Mouse (Mus musculus) cerebellum, postnatal 14 days (tissue): Measurements from ENCODE around the gene Sbf1.

ENCODE experiments used
- DNase-seq, 2 experiments: peaks; one replicate each; pipeline ENCODE4 v3.0.0; 2021; ENCODE audit warnings: mixed read lengths in 2 of 2

The Sbf1 gene

DNA sequence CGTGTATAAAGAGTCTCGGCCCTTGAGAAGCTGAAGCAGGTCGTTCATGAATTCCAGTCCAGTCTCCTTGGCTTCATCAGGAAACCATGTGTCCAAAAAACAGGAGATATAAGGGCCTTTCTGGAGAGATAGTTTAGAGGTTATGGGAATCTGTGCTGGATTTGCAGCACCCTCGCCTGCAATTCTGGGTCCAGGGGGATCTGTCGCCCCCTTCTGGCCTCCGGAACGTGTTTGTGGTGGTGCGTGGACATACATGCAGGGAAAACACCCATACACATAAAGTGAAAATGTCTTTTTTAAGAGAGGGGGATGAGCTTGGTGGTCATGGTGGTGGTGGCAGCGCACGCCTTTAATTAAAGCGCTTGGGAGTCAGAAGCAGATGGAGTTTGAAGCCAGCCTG lies 1.0 kb upstream of the Sbf1 start:
- DNase-seq: peak; percentile 44 to 51

DNA sequence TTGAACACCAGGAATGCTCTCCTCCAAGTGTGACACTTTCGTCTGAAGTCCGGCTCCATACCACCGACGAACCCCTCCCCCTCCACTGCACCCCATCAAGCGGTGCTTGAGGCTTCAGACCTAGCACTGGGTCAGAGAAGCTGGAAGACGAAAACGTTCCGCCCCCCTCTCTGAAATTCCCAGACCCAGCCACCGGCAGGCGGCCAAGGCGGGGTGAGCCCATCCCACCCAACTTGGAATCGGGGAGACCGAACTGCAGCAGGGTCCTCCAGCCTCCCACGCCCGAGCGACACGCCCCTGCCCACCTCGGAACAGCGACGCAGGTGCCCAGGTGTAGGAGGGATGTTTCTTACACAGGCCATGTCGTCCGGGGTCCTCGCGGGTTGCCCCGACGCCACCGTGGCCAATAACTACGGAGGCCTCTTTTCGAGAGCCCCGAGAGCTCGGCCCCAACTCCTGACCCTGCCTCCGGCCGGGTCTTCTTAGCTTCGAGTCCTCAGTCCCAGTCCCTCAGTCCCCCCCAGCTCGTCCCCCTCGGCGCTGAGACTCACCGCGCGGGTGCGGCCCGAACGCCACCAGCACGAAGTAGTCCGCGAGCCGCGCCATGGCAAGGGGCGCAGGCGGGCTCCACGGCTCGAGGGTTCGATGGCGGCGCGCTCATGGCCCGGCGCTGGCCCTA lies 461 bp downstream of the Sbf1 start:
- DNase-seq: peak; percentile 55 to 68

DNA sequence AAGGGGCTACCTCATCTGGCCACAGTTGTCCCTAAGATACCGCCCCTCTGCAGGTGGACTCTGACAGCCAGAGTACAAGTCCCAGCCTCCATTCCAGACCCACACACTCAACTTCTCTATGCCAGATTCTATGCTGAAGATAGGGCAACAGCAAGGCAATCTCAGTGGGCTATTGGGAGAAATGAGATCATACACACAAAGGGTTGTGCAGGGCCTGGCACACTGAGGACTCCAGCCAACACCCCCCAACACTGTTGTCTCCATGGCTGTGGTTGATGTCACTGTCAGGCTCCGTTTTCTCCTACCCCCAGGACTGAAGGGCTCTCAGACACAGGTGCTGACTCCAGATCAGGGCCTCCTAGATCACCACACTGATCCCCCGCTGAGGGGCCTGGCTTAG lies 1.0 kb downstream of the Sbf1 start:
- DNase-seq: no peak

DNA sequence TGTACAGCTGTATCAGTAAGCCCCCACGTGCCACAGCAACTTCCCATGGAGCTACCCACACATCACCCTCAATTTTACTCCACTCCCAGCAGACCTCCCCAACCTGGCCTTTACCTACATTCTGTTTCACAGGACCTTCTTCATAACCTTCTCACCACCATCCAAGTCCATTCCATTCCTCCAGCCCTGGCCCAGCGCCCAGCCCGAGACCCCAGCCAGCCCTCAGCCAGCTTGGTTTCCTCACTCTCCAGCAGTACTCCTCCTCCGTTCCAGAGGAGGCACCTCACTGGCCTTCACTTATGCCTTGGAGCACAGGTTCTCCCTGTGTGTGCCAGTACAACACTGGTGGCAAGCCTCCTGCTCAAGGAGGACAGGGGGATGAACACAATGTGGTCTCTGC lies 1.8 kb downstream of the Sbf1 start:
- DNase-seq: peak in 1 of 2 experiments; percentile 51

DNA sequence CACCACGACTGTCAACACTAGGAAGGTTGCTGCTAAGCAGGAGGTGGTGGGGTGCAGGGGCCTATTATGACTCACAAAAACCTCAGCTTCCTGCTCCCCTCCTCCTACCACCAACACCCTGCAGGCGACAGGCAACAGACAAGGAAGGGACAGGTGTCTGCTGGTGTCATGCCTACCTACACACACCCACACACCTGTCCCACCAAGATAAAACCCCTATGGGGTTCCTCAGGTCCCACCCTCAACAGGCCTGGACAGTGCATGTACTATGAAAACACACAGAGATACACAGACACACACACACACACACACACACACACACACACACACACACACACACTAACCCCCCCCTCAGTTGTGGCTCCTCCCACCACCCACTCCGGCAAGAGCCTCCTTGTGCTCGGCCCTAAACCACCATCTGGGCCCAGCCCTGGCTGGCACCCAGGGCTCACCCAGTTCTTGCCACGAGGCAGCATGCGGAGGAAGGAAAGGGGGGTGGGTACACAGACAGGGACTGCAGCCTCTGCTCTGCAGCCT lies 5.1 kb downstream of the Sbf1 start:
- DNase-seq: peak; percentile 68 to 72

DNA sequence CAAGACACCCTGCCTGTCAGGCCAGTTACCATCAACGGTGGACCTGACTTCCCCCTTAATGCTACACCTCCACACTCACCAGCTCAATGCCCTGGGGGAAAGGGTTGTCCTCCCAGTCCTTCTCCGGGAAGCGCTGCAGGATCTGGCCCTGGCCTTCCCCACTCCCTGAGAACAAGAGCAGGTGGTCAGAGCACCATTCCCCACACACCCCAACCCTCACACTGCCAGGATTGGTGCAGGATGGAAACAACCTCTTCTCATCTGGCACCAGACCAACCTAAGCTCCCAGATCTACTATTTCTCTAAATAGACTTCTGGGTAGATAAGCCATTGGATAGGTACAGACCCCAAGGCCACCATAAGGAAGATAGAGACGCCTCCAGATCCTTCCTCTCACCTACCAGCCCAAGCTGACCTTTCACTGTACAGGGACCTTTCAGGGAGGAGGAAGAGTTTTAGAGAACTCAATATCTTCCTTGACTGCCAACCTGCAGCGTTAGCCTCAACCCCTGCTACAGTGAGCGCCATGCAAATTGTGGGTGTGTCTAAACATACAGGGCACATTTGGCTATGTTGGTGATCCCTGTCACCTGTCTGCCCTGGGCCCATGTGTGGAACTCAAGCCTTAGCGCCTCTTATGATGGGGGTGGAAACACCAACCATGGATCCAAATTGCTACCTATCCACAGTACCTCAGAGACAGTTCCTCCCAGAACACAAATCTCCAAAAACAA lies 6.5 kb downstream of the Sbf1 start:
- peak in 1 of 2 experiments; percentile 44 for DNase-seq

DNA sequence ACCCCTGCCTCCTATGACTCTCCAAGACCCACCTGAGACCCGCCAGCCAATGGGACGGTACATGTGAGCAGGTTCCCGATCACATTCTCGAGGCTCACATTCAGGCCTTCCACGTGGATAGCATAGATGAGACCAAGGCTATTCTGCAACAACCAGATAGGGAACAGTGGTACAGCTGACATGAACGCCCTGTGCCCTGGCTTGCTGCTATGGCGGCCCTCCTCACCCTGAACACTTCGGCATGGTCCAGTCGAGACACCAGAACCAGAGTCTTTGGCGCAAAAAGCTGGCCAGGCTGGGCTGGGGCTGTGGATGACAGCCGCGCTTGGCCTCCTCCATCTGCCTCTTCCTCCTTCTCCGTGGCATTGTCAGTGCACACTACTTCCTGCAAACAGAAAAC lies 7.7 kb downstream of the Sbf1 start:
- peak in 1 of 2 experiments; percentile 14 for DNase-seq

DNA sequence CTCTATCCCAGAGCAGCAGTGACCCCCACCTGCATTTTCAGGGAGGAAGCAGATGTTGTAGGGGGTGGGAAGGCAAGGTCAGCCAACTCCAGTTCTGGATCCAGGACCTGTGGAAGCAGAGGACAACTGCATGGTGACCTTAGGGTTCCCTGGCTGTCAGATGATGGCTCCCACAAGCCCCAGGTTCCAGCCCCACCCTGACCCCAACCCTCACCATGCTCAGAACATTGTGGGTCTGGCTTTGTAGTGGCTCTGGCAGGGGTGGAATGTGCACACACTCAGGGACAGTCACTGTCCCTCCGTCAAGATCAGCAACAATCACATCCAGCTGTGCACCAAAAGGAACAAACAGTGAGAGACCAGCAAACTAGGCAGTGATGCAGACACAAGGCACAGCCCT lies 9.1 kb downstream of the Sbf1 start:
- DNase-seq: no peak

DNA sequence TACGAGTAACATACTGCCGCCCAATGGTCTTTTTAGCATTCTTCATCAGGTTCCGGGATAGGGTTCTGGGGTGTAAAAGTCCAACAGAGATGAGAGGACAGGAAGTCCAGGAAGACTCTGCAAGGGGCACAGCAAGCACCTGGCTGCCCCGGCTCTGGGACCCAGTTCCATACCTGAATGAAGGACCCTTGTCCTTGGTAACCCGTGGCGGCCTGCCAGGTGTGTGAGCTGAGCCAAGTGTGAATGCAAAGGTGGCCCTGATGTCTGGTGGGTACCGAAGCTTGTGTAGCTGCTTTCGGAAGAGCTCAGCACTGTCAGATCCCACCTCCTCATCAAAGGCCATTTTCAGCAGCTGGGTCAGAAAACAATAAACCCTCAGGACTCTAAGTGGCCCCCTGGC lies 14.5 kb downstream of the Sbf1 start:
- no peak for DNase-seq

DNA sequence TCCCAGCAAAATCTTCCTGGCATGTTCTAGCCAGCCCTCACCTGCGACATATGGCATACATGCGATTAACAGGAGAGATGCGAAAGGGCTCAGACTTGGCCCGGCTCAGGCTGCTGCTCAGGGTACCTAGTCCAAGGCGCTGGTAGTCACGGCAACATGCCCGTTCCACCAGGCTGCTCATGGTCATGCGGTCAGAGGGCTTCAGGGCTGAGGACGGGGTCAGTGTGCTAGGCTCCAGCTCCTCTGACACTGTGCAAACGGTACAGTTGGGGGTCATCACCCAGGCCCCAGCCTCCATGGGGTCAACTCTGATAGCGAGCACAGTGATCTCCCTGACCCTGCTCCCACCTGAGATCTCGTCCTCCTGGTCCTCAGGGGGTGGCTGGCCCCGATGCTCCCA lies 14.9 kb downstream of the Sbf1 start:
- no peak for DNase-seq

DNA sequence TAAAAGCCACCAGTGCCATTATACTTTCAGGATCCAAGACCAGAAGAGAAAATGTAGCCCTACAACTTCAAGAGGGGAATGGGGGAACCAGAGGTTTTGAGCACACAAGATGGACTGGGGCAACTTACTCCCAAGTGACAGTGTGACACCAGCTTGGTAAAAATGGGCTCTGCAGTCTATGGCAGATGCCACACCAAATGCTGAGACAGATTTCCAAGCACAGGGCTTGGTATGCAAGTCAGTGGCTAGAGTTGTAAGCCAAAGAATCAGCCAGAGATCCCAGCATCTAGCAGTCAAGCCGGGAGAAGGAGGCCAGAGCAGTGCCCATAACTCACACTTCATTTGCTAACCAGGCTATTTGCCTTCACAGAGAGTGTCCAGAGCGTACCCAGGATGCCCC lies 17.4 kb downstream of the Sbf1 start:
- no peak for DNase-seq

DNA sequence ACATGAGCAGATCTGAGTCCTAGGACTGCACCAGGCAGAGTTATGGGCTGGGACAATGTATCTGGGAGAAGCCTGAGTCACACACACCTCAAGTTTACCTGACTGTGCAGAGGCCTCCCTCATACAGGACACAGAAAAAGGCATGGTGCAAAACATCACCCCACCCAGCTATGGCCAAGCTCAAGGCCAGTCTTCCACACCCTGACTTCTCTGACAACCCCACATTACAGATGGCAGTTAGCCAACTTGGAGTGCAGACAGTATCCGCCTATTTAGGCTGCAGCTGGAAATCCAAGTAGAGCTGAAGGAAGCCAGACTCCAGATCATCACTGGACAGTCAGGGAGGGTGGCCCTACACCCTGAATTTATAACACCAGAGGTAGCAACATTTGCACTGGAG lies 18.6 kb downstream of the Sbf1 start:
- DNase-seq: no peak

DNA sequence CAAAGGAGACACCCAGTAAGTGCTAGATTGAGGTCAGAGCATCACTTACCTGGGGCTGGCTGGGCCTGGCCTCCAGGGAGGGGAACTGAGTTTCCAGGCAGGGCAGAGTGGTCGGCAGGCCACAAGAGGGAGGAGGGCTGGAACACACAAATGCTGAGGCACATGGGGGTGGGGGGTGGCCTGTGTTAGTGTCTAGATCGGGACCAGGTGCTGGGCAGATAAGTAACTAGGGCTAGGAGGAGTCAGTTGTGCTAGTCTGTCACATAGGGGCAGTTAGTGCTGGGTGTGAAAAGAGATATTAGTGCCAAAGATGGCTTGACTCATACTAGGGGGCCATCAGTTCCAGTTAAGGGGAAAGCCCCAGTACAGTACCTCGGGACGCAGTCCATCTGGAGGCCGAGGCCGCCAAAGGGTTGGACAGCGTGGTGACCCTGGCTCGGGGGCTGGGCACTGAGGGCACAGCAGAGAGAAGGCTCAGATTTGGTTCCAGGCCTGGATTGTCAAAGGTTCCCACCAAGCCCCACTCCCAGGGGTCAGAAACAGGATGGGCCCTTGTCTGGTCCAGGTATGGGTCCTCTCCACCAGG lies 19.4 kb downstream of the Sbf1 start:
- no peak for DNase-seq

DNA sequence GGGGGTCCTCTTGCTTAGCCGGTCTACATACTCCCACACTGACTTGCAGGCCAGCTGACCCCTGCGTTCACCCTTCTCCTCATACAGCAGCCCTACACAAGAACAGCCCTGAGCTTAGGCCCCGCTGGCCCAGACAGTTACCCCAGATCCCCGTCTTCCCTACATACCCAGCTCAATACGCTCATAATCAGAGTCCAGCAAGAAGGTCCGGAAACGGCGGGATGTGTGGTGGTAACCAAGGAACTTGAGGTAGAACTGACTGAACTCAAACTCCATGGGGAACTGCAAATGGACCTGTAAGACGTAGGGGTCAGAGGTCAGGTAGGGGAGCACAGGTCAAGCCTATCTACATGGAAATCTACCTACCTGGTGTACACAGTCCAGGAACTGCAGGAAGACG lies 21.3 kb downstream of the Sbf1 start:
- DNase-seq: no peak

DNA sequence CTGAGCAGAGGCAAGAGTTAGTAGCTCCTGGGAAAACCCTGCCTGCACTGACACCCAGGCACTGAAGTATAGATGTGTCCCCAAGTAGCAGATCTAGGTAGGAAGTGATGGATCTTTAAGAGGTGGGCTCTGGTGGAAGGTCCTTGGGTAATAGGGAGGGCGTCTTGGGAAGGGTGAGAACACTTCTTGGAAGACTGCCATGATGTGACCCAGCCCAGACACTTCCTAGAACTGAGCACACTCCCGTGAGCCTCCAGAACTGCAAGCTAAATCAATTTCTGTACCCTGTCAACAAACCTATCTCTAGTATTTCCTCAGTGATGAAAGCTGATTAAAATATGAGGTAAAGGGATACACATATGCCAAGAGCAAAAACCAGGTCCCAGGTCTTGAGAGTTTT lies 22.3 kb downstream of the Sbf1 start:
- no peak for DNase-seq

DNA sequence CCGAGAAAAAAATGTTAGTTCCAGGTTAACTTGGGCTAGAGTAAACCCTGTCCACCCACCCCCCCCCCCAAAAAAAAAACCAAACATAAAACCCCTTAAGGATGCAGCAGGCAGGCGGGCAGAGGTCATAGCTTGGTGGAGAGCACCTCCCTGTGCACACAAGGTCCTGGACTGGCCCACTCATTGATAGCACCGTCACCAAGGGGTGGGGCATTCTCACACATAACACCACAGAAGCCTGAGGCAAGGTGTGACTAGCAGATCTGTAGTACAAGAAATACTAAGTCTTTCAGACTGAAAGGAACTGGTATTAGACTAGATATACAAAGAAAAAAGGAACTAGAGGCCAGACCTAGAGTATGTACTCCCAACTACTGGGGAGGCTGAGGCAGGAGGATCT lies 23.6 kb downstream of the Sbf1 start:
- DNase-seq: no peak

DNA sequence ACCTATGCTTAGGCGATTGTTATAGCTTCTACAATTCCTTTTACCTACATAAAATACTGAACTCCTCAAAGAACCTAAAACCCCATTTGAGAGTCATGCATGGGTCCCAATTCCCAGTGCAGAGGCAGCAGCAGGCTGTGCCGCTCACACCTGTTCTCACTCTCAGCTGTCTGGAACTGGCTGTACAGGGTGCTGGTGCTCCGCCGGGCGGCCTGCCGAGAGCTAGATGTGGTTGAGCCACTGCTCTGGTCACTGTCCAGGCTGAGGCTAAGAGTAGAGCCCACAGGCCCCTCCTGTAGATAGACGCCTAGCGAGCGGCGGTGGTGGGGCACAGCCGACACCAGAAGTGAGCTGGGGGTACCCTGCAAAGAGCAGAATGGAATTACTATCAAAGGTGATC lies 25.7 kb downstream of the Sbf1 start:
- no peak for DNase-seq

DNA sequence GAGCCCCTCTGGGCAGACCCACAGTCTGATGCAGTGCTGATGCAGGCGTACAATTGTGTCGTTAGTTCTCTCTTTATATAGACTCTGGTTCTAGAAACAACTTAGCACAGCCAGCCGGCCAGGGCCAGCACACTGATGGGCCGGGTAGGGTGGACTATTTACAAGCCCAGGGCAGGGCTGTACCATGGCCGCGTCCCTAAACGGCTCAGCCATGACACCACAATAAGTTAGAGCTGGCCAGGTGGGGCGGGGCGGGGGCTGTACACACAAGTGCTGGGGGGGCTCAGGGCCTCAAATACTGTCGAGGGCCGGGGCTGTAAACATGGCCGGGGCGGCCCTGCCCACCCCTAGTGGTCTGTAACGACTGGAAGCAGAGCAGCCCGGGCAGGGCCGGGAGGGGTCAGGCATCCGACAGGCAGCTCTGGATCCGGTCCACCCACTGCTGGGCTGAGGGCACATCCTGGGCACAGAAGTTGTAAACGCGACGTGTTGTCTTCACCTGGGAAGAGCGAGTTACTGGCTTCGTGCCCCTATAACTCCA lies 26.8 kb downstream of the Sbf1 start:
- DNase-seq: peak in 1 of 2 experiments; percentile 49

DNA sequence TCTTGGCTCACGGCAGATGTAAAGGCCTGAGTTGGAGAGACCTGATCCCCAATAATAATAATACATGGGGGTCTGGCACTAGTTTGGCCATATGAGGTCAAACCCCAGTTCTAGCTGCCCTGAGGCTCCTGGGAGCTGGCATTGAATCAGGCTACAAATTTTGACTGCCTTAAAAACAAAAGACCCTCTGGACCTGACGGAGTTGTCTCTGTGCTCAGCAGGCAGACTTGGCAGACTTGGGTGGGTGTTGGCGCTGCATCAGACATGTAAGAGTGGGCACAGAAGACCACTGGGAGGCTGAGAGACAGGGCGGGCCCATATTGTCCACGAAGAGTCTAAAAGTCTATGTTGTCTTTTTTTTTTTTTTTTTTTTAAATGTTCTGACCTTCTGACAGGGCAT lies 28.5 kb downstream of the Sbf1 start:
- peak in 1 of 2 experiments; percentile 47 for DNase-seq

DNA sequence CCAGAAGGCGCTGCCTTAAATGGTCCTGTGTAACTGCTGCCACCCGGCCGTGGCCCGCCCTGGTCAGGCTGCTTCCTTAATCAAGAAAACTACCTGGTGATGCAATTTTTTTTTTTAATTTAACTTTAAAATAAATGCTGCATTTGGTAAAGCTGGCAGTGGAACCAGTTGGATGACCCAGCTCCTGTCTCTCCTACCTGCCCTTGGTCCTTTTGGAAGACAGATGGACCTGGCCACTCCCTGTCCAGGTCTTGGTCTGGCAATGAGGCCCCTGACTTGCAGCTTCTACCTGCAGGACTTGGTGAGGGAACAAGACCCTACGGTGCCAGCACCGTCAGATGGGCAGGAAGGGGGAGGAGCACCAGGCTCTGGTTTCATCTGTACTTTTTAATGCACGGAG lies 29.0 kb downstream of the Sbf1 start:
- DNase-seq: peak; percentile 50 to 63

DNA sequence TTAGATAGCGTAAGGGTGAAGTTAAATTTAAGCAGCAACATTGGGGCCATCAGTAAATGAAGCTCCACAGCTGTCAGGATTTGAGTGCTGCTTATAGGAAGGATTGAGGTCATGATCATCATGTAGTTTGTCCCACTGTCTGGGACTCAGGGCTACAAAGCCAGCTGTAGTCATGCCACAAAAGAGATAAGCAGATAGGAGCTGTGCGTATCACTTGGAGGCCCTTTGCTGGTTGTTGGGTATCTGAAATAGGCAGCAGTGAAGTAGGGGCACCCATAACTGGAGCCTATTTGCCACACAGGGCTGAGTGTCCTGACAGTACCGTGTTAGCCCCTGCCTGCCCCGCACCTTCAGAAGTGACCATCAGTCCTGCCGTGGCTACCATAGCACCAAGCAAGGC lies 29.6 kb downstream of the Sbf1 start:
- no peak for DNase-seq

DNA sequence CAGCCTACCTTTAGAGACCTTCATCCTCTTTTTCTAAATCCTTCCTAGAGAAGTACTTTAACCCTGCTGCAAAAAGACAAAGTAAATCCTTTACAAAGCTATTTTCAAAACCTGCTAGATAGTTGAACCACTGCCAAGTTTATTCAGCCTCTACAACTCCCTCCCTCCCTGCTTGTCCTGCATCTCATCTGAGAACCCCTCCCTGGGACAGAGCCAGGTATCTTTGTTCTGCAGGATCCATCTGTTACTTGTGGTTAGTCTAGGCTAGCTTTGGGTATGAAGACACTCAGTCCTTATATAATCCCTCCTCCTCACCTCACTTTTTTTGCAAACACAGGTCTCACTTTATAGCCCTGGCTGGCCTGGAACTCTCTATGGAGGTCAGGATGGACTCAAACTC lies 30.1 kb downstream of the Sbf1 start:
- DNase-seq: no peak

DNA sequence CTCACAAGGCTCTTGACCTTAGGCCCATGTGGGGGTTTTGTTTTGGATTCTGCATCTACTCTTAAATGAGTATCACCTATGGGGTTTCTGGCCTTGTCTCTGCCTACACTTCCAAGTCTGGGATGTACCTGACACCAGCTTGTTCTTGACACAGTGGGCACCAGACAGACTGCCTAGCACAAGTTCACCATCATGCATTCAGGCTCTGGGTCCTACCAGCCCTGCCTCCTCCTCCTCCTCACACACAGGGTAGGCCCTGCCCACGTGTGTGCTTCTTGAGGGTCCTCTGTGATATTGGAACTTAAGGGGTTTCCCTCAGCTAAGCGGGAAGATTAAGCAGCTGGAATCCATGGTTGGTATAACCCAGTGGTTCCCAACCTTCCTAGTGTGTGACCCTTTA lies 31.0 kb downstream of the Sbf1 start:
- no peak for DNase-seq

DNA sequence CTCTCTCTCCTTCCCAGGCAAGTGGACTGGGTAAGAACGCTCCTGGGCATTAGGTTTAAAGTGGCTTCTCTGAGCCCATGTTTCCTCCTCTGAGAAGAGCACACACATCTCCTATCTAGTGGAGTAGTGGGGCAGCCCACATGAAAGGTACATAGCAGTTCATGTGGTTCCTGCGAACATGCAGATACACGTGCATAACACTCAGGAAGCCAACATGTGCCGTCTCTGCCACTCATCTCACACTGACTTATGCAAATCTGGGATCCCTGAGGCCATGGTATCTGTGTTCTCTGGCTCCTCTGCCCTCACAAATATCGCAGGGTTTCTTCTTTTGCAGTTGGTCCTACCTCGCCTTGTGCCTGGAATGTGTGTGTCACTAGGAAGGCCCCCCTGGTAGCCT lies 32.6 kb downstream of the Sbf1 start:
- DNase-seq: no peak
